Mouse (Mus musculus) heart, postnatal 14 days (tissue): Measurements from ENCODE around the gene Adarb2. TPM values are rescaled to one million over a fixed set of nuclear protein-coding genes. Genes with fewer than 3 reads are reported as not detected.
"Not testable (repeated sequence)": the region's sequence is repeated elsewhere in the genome, so short reads cannot be mapped to it uniquely, and the experiment has no call there.

Experiments used
- DNase-seq, 2 experiments: peaks; one replicate each; pipeline ENCODE4 v3.0.0; 2021 to 2022
- intact Hi-C: fragments of 180-260 bp; cut with DNase I; formaldehyde crosslinking; loops from one replicate; pipeline ENCODE4 v1.15.1; 2025
- total RNA-seq, 2 experiments: library from RNA; stranded (reverse); gene quantifications; 2 replicates each; pipeline ENCODE4 v1.2.3; 2021

The Adarb2 gene
- total RNA-seq, 2 experiments from 2014 or later: not detected

GRCm38 (mm10) chr13:8567111-8568026 is 364.7 kb downstream of the Adarb2 start:
- intact Hi-C loops: no loop called here
- DNase-seq: no peak

DNA sequence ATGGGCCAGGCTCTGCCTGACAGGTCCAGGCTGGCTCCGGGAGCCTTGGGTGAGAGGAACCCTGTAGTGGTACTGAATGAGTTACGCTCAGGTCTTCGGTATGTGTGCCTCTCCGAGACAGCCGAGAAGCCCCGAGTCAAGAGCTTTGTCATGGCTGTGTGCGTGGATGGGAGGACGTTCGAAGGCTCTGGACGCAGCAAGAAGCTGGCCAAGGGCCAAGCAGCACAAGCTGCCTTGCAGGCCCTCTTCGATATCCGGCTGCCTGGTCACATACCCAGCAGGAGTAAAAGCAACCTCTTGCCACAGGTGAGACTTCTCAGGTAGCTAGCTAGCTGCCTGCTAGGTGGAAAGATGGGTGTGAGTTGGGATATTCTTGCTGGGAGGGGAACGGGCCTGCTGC is 367.6 kb downstream of the Adarb2 start:
- DNase-seq: no peak
- intact Hi-C loops: no loop called here

GRCm38 (mm10) chr13:8573908-8574307 is 371.2 kb downstream of the Adarb2 start:
- no peak for DNase-seq
- intact Hi-C loops: no loop called here

DNA sequence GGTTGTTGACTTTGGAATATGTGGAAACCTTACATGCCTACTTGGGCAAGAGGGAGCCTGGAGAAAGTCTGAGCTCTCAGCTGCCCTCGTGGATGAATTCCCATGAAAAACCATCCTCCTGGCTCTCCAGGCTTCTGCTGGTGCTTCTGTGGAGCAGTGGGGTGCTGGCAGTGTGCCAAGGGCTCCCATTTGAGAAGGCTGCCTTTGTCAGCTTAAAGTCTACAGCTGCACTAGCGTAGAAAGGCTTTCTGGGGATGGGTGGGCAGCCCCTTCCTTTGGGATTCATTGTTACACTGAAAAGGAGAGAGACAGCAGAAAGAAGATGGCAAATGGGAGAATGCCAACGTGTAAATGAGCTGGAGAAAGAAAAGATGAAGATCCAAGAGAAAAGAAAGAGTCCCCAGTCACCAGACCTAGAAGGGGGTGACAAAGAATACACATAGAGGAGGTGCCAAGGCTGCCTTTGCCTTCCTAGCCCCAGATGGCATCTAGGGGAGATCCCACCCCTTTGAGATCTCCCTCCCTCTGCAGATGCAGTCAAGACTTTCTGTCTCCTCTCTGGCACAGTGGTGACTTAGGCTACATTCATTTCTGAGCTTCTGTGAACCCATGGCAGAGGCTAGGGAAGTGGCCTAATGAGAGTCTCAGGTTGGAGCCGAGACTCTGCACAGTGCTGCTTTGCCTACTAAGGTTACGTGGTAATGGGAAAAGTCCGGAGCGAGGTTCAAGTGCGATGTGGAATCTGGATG is 381.8 kb downstream of the Adarb2 start:
- intact Hi-C loops: no loop called here
- DNase-seq: no peak

GRCm38 (mm10) chr13:8587447-8587846 is 384.8 kb downstream of the Adarb2 start:
- intact Hi-C loops: no loop called here
- no peak for DNase-seq

DNA sequence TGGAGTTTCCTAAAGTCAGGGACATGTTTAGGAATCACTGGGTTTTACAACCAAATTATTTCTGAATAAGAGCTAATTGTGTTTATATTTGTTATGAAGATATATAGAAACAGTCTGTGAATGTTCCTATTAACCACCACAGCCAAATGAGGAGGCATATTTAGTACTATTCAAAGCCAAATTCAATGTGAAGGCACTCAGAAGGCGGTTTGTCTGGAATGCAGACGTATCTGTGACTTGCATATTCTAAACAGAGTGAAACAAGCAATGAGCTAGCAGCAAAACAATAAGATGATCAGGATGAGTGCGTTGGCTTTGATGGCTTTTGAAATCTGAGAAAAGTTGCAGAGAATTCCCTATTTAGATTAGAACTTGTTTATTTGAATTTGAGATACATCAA is 387.8 kb downstream of the Adarb2 start:
- DNase-seq: no peak
- intact Hi-C loops: no loop called here

DNA sequence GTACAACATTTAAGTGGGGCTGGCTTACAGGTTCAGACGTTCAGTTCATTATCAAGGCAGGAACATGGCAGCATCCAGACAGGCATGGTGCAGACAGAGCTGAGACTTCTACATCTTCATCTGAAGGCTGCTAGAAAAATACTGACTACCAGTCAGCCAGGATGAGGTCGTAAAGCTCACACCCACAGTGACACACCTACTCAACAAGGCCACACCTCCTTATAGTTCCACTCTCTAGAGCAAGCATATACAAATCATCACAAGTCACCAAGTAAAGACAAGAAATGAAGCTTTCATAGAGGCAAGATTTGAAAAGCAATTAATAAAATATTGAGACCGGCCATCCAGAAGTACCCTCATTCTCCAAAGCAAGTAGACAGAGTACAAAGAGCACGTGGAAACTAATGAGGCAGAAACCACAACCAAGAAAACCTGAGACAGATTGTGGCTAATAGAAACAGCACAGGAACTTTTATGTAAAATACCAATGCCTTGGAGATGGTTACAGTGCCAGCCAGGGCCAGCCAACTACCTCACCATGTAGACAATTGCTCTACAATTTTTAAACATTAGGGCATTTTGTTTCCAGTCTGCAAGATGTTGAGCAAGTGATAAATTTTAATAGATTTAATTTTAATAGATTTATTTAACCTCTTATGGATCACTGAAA is 394.4 kb downstream of the Adarb2 start:
- intact Hi-C loops: no loop called here
- DNase-seq: no peak

GRCm38 (mm10) chr13:8597647-8598017 is 395.0 kb downstream of the Adarb2 start:
- DNase-seq: no peak
- intact Hi-C loops: no loop called here

DNA sequence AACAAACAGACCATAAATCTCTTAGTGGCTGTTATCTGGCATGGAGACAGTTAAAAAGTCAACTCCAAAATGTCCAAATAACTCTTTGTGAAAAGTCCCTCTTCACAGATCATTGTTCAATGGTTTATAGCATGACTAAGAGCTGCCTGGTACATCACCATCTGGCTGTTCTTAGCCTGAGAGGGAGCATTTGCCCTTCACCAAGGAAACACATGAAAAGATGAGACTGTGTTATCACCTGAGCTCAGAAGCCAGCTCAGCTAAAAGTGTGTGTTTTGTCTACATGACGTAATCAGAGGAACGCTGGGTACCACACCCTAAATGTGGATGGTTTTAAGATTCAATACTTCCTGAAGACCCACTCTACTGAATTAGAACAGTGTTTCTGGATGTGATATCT is 403.0 kb downstream of the Adarb2 start:
- intact Hi-C loops: no loop called here
- no peak for DNase-seq

DNA sequence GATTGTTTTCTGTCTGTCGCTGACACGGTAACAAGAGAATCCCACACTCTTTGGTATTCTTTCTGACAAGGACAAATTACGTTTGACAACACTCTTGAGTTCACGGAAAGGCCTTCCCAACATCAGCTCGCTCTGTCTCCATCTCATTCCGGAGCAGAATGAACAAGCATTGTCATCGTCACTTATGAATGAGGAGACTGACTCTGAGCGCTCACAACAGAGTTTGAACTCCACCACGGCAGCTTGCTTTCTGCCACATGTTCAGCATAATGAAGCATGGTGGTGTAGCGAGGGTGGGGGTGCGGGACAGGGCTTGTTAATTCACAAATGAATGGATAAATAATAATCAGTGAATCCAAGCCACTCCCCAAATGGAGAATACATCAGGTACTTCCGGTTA is 405.4 kb downstream of the Adarb2 start:
- DNase-seq: no peak
- intact Hi-C loops: no loop called here

- intact Hi-C loops, DNase-seq: not testable (repeated sequence)
These were observed 406.3 kb downstream of the Adarb2 start for GRCm38 (mm10) chr13:8608918-8609317.

DNA sequence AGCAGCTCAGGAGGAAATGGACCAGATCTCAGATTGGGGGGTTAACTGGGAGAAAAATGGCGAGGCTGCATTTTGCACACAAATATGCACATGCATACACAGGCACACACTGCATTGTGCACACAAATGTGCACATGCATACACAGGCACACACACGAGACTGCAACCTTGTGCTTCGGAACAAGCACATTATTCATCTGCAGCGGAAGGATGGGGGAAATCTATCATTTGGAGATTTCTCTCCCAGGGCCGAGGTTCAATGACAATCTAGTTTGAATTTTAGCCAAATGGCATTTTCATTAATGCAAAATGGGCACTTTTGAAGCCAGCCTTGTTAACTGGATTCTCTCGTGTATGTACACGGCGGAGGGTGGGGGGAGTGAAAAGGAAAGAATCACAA is 408.3 kb downstream of the Adarb2 start:
- no peak for DNase-seq
- intact Hi-C loops: no loop called here

- intact Hi-C loops: no loop called here
- DNase-seq: no peak
These were observed 410.1 kb downstream of the Adarb2 start for GRCm38 (mm10) chr13:8612618-8613391.

DNA sequence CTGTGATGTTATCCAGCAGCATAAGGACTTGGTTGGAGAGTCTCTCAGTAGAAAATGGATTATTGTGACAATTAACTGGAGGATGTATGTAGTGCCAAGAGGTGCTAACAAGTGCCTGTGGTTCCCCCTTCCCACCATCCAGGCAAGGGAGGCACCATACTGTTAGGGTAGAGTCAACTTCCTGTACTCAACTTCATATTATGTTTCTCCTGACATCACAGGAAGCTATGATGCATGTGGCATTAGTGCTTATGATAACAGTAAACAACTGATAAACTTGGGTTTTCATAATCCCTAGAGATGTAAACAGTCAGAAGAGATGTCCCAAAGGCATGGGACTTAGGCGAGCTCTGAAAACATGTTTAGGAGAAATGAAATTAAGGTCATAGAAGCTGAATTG is 414.0 kb downstream of the Adarb2 start:
- no peak for DNase-seq
- intact Hi-C loops: no loop called here

GRCm38 (mm10) chr13:8622263-8622662 is 419.6 kb downstream of the Adarb2 start:
- intact Hi-C loops: no loop called here
- no peak for DNase-seq

- DNase-seq: no peak
- intact Hi-C loops: no loop called here
These were observed 426.9 kb downstream of the Adarb2 start for GRCm38 (mm10) chr13:8629565-8629964.

GRCm38 (mm10) chr13:8631618-8632017 is 429.0 kb downstream of the Adarb2 start:
- DNase-seq: no peak
- intact Hi-C loops: no loop called here

DNA sequence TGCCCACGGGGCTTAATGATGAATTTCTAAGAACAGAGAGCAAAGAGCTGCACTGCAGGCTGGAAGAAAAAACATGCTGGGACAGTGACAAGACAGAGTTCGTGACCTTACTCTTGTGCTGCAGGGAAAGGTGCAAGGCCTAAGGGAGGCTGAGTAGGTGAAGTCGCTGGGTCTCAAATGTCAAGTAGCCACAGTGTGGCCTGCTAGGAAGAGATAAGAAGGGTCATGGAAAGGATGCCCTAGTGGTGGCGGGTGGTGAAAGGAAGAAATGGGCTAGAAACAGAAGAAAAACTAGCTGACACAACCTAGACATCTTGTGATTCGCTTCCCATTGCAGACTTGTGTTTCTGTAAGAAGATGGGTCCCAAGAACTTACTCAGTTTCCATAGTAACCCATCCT is 429.4 kb downstream of the Adarb2 start:
- intact Hi-C loops: no loop called here
- DNase-seq: no peak

- intact Hi-C loops: no loop called here
- no peak for DNase-seq
These were observed 431.0 kb downstream of the Adarb2 start for GRCm38 (mm10) chr13:8633385-8634337.
